Mouse (Mus musculus) forebrain, embryonic 16.5 days (tissue): ENCODE results near the gene Chid1. TPM values are rescaled to one million over a fixed set of nuclear protein-coding genes. Genes with fewer than 3 reads are reported as not detected.

ENCODE experiments used
- ATAC-seq: fragments of 200-750 bp; cut with Nextera tagmentation; 2 replicates; pipeline ENCODE4 v1.8.0; 2017; ENCODE audit warnings: mild to moderate bottlenecking, moderate library complexity
- H3K27ac ChIP-seq: fragments of 300-500 bp; sonication (generic); 2 replicates; pipeline ENCODE4 v1.5.1; 2014; ENCODE audit warnings: low read length, control low read depth
- H3K27me3 ChIP-seq: fragments of 300-500 bp; sonication (generic); replicated peaks from 2 replicates; pipeline ENCODE4 v1.6.1; 2014; ENCODE audit warnings: low read length; ENCODE audit not compliant: control insufficient read depth, insufficient read depth
- H3K36me3 ChIP-seq: fragments of 300-500 bp; sonication (generic); 2 replicates; pipeline ENCODE4 v1.6.1; 2014; ENCODE audit not compliant: control insufficient read depth, insufficient read depth
- H3K4me1 ChIP-seq: fragments of 300-500 bp; sonication (generic); replicated peaks from 2 replicates; pipeline ENCODE4 v1.6.1; 2014; ENCODE audit warnings: low read length; ENCODE audit not compliant: control insufficient read depth, insufficient read depth
- H3K4me2 ChIP-seq: fragments of 300-500 bp; sonication (generic); 2 replicates; pipeline ENCODE4 v1.6.1; 2014; ENCODE audit warnings: mild to moderate bottlenecking, low read length, control low read depth
- H3K4me3 ChIP-seq: fragments of 300-500 bp; sonication (generic); replicated peaks from 2 replicates; pipeline ENCODE4 v1.5.1; 2014; ENCODE audit warnings: mild to moderate bottlenecking, low read length, control low read depth
- H3K9ac ChIP-seq: fragments of 300-500 bp; sonication (generic); replicated peaks from 2 replicates; pipeline ENCODE4 v1.6.1; 2014; ENCODE audit warnings: low read depth, low read length, control low read depth
- H3K9me3 ChIP-seq: fragments of 300-500 bp; sonication (generic); 2 replicates; pipeline ENCODE4 v1.6.1; 2016; ENCODE audit warnings: low read length; ENCODE audit not compliant: control insufficient read depth
- WGBS: fragments of 180-500 bp; shearing (Covaris S2); extraction: QIAGEN DNeasy Blood & Tissue Kit; methylation state at CpG from one replicate; pipeline ENCODE4 v1.1.7; 2014; 5-methylcytosine and 5-hydroxymethylcytosine counted together
- polyA plus RNA-seq: library from polyadenylated mRNA; unstranded; fragments of >200 nt; fragmentation: Nextera tagmentation; extraction: Ambion mirVana; gene quantifications from 2 replicates; pipeline ENCODE4 v1.2.1, GENCODE M21; 2015

Gene Chid1
- polyA plus RNA-seq, 1 experiment from 2014 or later, result 35.6 TPM

GRCm38 (mm10) chr7:141541681-141542080 lies 2.0 kb upstream of the Chid1 start:
- Histone ChIP-seq H3K27me3 (no peaks in the 10 kb centered on the region), H3K4me3 (no peak overlapping the region), H3K4me1 (peaks cover 22% of the 10 kb centered on the region), H3K36me3 (no peaks in the 10 kb centered on the region), H3K27ac (no peak overlapping the region), H3K9ac (no peak overlapping the region), H3K9me3 (no peaks in the 10 kb centered on the region), H3K4me2 (no peak overlapping the region)
- 85% methylated on average over 4 of the region's 4 CpGs for WGBS
- no peak for ATAC-seq

- peak overlapping the region; percentile 80 for H3K4me3 ChIP-seq
- H3K4me1 ChIP-seq, result peaks cover 22% of the 10 kb centered on the region
- H3K36me3 ChIP-seq, result no peaks in the 10 kb centered on the region
- no peaks in the 10 kb centered on the region for H3K9me3 ChIP-seq
- H3K4me2 ChIP-seq, result peak overlapping the region; percentile 96
- ATAC-seq, result peak; percentile 21; the same call in 1 of the 2 replicates
- peak overlapping the region; percentile 36 for H3K27ac ChIP-seq
- WGBS, result 53% methylated on average over 13 of the region's 13 CpGs
- peak overlapping the region; percentile 78 for H3K9ac ChIP-seq
- no peaks in the 10 kb centered on the region for H3K27me3 ChIP-seq
Measured at GRCm38 (mm10) chr7:141540312-141541081, 840 bp upstream of the Chid1 start.

- Histone ChIP-seq H3K4me2 (peak overlapping the region; percentile 96), H3K9me3 (no peaks in the 10 kb centered on the region), H3K27ac (peak overlapping the region; percentile 78), H3K4me3 (peak overlapping the region; percentile 80), H3K36me3 (no peaks in the 10 kb centered on the region), H3K27me3 (no peaks in the 10 kb centered on the region), H3K9ac (peak overlapping the region; percentile 78), H3K4me1 (peaks cover 22% of the 10 kb centered on the region)
- 19% methylated on average over 18 of the region's 18 CpGs for WGBS
- ATAC-seq, result peak; percentile 29
Measured at GRCm38 (mm10) chr7:141538852-141539555, 653 bp downstream of the Chid1 start.

- ATAC-seq, result no peak
- Histone ChIP-seq H3K27ac (no peak overlapping the region), H3K4me3 (no peak overlapping the region), H3K9ac (no peak overlapping the region), H3K9me3 (no peaks in the 10 kb centered on the region), H3K36me3 (no peaks in the 10 kb centered on the region), H3K4me2 (no peak overlapping the region), H3K27me3 (no peaks in the 10 kb centered on the region), H3K4me1 (peaks cover 17% of the 10 kb centered on the region)
- 64% methylated on average over 1 of the region's 1 CpGs for WGBS
Measured at GRCm38 (mm10) chr7:141535570-141535969, 4.1 kb downstream of the Chid1 start.

- 92% methylated on average over 4 of the region's 4 CpGs for WGBS
- 0 out of 2 replicates have a peak overlapping the region, but pooled peaks have one; percentile 37 for H3K9ac ChIP-seq
- no peaks in the 10 kb centered on the region for H3K27me3 ChIP-seq
- ATAC-seq, result peak; percentile 39; the same call in 1 of the 2 replicates
- H3K4me1 ChIP-seq, result no peaks in the 10 kb centered on the region; the same call in 1 of the 2 replicates
- H3K4me2 ChIP-seq, result no peak overlapping the region
- peaks cover 5% of the 10 kb centered on the region for H3K36me3 ChIP-seq
- no peak overlapping the region for H3K4me3 ChIP-seq
- peak overlapping the region; percentile 41 for H3K27ac ChIP-seq
- H3K9me3 ChIP-seq, result no peaks in the 10 kb centered on the region
Measured at GRCm38 (mm10) chr7:141525580-141525925, 14.1 kb downstream of the Chid1 start.

- Histone ChIP-seq H3K4me1 (no peaks in the 10 kb centered on the region; the same call in 1 of the 2 replicates), H3K36me3 (peaks cover 5% of the 10 kb centered on the region), H3K27ac (peak overlapping the region; percentile 41), H3K4me3 (no peak overlapping the region), H3K4me2 (no peak overlapping the region), H3K9ac (no peak overlapping the region), H3K9me3 (no peaks in the 10 kb centered on the region), H3K27me3 (no peaks in the 10 kb centered on the region)
- ATAC-seq, result peak; percentile 95
- 54% methylated on average over 6 of the region's 6 CpGs for WGBS
Measured at GRCm38 (mm10) chr7:141524760-141525579, 14.7 kb downstream of the Chid1 start.

GRCm38 (mm10) chr7:141524271-141524670 lies 15.4 kb downstream of the Chid1 start:
- Histone ChIP-seq H3K4me3 (no peak overlapping the region), H3K4me1 (no peaks in the 10 kb centered on the region; the same call in 1 of the 2 replicates), H3K4me2 (no peak overlapping the region), H3K9me3 (no peaks in the 10 kb centered on the region), H3K27ac (no peak overlapping the region), H3K36me3 (no peaks in the 10 kb centered on the region; the same call in 1 of the 2 replicates), H3K9ac (no peak overlapping the region), H3K27me3 (no peaks in the 10 kb centered on the region)
- WGBS, result 93% methylated on average over 4 of the region's 4 CpGs
- ATAC-seq, result no peak

GRCm38 (mm10) chr7:141523007-141523406 lies 16.6 kb downstream of the Chid1 start:
- ATAC-seq, result no peak
- H3K27ac ChIP-seq, result no peak overlapping the region

DNA sequence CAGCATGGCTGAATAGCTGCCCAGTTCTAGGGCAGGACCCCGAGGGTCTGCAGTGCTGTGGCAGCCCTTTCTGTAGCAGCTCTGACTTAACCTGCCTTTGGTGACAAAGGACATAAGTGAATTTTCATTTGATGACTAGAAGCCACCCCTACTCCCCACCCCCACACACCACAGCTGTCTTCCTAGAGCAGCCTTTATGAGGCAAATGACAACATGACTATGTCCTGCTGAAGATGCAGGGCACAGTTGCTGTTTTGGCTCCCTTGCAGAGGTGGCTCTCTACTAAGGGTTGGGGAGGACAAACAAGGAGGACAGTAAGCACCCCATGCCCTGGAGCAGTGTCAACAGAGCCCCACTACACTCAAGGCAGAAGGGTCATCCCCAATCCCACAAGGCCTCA lies 19.9 kb downstream of the Chid1 start:
- no peaks in the 10 kb centered on the region for H3K9me3 ChIP-seq
- no peak for ATAC-seq
- 62% methylated on average over 1 of the region's 1 CpGs for WGBS

More at GRCm38 (mm10) chr7:141523007-141523406, 16.6 kb downstream of the Chid1 start:
- Histone ChIP-seq H3K36me3 (no peaks in the 10 kb centered on the region), H3K4me2 (no peak overlapping the region), H3K4me1 (no peaks in the 10 kb centered on the region; the same call in 1 of the 2 replicates), H3K27me3 (no peaks in the 10 kb centered on the region), H3K9ac (no peak overlapping the region), H3K9me3 (no peaks in the 10 kb centered on the region), H3K4me3 (no peak overlapping the region)
- WGBS, result 44% methylated on average over 4 of the region's 4 CpGs

More for the DNA sequence above, 19.9 kb downstream of the Chid1 start:
- no peak overlapping the region for H3K4me2 ChIP-seq
- H3K4me1 ChIP-seq, result no peaks in the 10 kb centered on the region
- no peak overlapping the region for H3K4me3 ChIP-seq
- H3K27ac ChIP-seq, result no peak overlapping the region
- H3K36me3 ChIP-seq, result peaks cover 3% of the 10 kb centered on the region; the same call in 1 of the 2 replicates
- no peak overlapping the region for H3K9ac ChIP-seq
- H3K27me3 ChIP-seq, result no peaks in the 10 kb centered on the region
